Mouse (Mus musculus): Measurements from ENCODE around the gene Eif4e2. TPM values are rescaled to one million over a fixed set of nuclear protein-coding genes. Genes with fewer than 3 reads are reported as not detected.

Eif4e2 gene
- polyA plus RNA-seq, 1 experiment: 221 TPM

GRCm38 (mm10) chr1:87257691-87258090 lies 44.0 kb downstream of the Eif4e2 start:
- no peak for TF ChIP-seq REST (IDR thresholded peaks at IDR 0.05; ENCODE audit: insufficient read depth, insufficient read length)
- TF ChIP-seq TCF12 (IDR thresholded peaks at IDR 0.05; ENCODE audit: insufficient read depth, poor library complexity, severe bottlenecking): no peak
- TF ChIP-seq POLR2AphosphoS2 (IDR thresholded peaks at IDR 0.05; ENCODE audit: insufficient read length, low read depth): no peak
- no peak for TF ChIP-seq CEBPB (IDR thresholded peaks at IDR 0.05; ENCODE audit: insufficient read depth, poor library complexity, severe bottlenecking)
- TF ChIP-seq POLR2A (IDR thresholded peaks at IDR 0.05; ENCODE audit: insufficient read length, low read depth): no peak
- no peak for TF ChIP-seq E2F4 (IDR thresholded peaks at IDR 0.05; ENCODE audit: insufficient read depth)
- TF ChIP-seq MYOG (IDR thresholded peaks at IDR 0.05; ENCODE audit: control insufficient read depth in 1 of 3, insufficient read depth in 1 of 3, insufficient read length in 2 of 3, low read depth in 2 of 3): no peak
- no peak for TF ChIP-seq TCF3 (IDR thresholded peaks at IDR 0.05; ENCODE audit: insufficient read length, low read depth)
- TF ChIP-seq MAX (IDR thresholded peaks at IDR 0.05; ENCODE audit: low read depth): no peak
- TF ChIP-seq USF1 (IDR thresholded peaks at IDR 0.05; ENCODE audit: low read depth): no peak
- no peaks in the 10 kb centered on the region for H3K36me3 ChIP-seq (ENCODE audit: control insufficient read depth, insufficient read depth)
- H3K4me3 ChIP-seq: no peak overlapping the region
- no peak overlapping the region for H3ac ChIP-seq (ENCODE audit: control insufficient read depth, insufficient read length)
- H3K27me3 ChIP-seq (ENCODE audit: control insufficient read depth, insufficient read depth, insufficient read length): no peaks in the 10 kb centered on the region
- no peak overlapping the region for H3K4me2 ChIP-seq (ENCODE audit: low read depth)
- no peaks in the 10 kb centered on the region for H3K79me2 ChIP-seq (ENCODE audit: control insufficient read depth, insufficient read depth)

GRCm38 (mm10) chr1:87258484-87258883 lies 44.8 kb downstream of the Eif4e2 start:
- no peak overlapping the region for H3K4me3 ChIP-seq
- H3ac ChIP-seq (ENCODE audit: control insufficient read depth, insufficient read length): no peak overlapping the region
- H3K79me2 ChIP-seq (ENCODE audit: control insufficient read depth, insufficient read depth): no peaks in the 10 kb centered on the region
- no peak for TF ChIP-seq E2F4 (IDR thresholded peaks at IDR 0.05; ENCODE audit: insufficient read depth)
- no peak for TF ChIP-seq POLR2AphosphoS2 (IDR thresholded peaks at IDR 0.05; ENCODE audit: insufficient read length, low read depth)
- TF ChIP-seq TCF12 (IDR thresholded peaks at IDR 0.05; ENCODE audit: insufficient read depth, poor library complexity, severe bottlenecking): no peak
- TF ChIP-seq SRF (IDR thresholded peaks at IDR 0.05; ENCODE audit: control insufficient read depth, insufficient read length, low read depth): no peak
- TF ChIP-seq REST (IDR thresholded peaks at IDR 0.05; ENCODE audit: insufficient read depth, insufficient read length): no peak
- TF ChIP-seq TCF3 (IDR thresholded peaks at IDR 0.05; ENCODE audit: insufficient read length, low read depth): no peak
- no peak for TF ChIP-seq MAX (IDR thresholded peaks at IDR 0.05; ENCODE audit: low read depth)
- TF ChIP-seq USF1 (IDR thresholded peaks at IDR 0.05; ENCODE audit: low read depth): no peak
- no peak for TF ChIP-seq MYOG (IDR thresholded peaks at IDR 0.05; ENCODE audit: control insufficient read depth in 1 of 3, insufficient read depth in 1 of 3, insufficient read length in 2 of 3, low read depth in 2 of 3)
- TF ChIP-seq MYOD1 (IDR thresholded peaks at IDR 0.05; ENCODE audit: control insufficient read depth in 1 of 3, insufficient read length in 2 of 3, low read depth in 2 of 3): no peak
- no peak for TF ChIP-seq POLR2A (IDR thresholded peaks at IDR 0.05; ENCODE audit: insufficient read length, low read depth)
- TF ChIP-seq CEBPB (IDR thresholded peaks at IDR 0.05; ENCODE audit: insufficient read depth, poor library complexity, severe bottlenecking): no peak
- H3K4me2 ChIP-seq (ENCODE audit: low read depth): no peak overlapping the region
- no peaks in the 10 kb centered on the region for H3K27me3 ChIP-seq (ENCODE audit: control insufficient read depth, insufficient read depth, insufficient read length)
- H3K36me3 ChIP-seq (ENCODE audit: control insufficient read depth, insufficient read depth): no peaks in the 10 kb centered on the region

- no peak overlapping the region for H3K4me2 ChIP-seq (ENCODE audit: low read depth)
- H3K27me3 ChIP-seq (ENCODE audit: control insufficient read depth, insufficient read depth, insufficient read length): peaks cover 4% of the 10 kb centered on the region
- H3K36me3 ChIP-seq (ENCODE audit: control insufficient read depth, insufficient read depth): no peaks in the 10 kb centered on the region
- H3ac ChIP-seq (ENCODE audit: control insufficient read depth, insufficient read length): no peak overlapping the region
- no peak for TF ChIP-seq MYOD1 (IDR thresholded peaks at IDR 0.05; ENCODE audit: control insufficient read depth in 1 of 3, insufficient read length in 2 of 3, low read depth in 2 of 3)
- TF ChIP-seq MYOG (IDR thresholded peaks at IDR 0.05; ENCODE audit: control insufficient read depth in 1 of 3, insufficient read depth in 1 of 3, insufficient read length in 2 of 3, low read depth in 2 of 3): no peak
- TF ChIP-seq MAX (IDR thresholded peaks at IDR 0.05; ENCODE audit: low read depth): no peak
- TF ChIP-seq USF1 (IDR thresholded peaks at IDR 0.05; ENCODE audit: low read depth): no peak
- no peak for TF ChIP-seq E2F4 (IDR thresholded peaks at IDR 0.05; ENCODE audit: insufficient read depth)
- TF ChIP-seq CEBPB (IDR thresholded peaks at IDR 0.05; ENCODE audit: insufficient read depth, poor library complexity, severe bottlenecking): no peak
- TF ChIP-seq REST (IDR thresholded peaks at IDR 0.05; ENCODE audit: insufficient read depth, insufficient read length): no peak
- H3K4me3 ChIP-seq: no peak overlapping the region
- H3K79me2 ChIP-seq (ENCODE audit: control insufficient read depth, insufficient read depth): no peaks in the 10 kb centered on the region
Measured at GRCm38 (mm10) chr1:87259316-87259715, 45.6 kb downstream of the Eif4e2 start.

GRCm38 (mm10) chr1:87263257-87263656 lies 49.5 kb downstream of the Eif4e2 start:
- Histone ChIP-seq H3K36me3 (ENCODE audit: control insufficient read depth, insufficient read depth) (no peaks in the 10 kb centered on the region), H3K79me2 (ENCODE audit: control insufficient read depth, insufficient read depth) (no peaks in the 10 kb centered on the region), H3K4me3 (peak overlapping the region; percentile 17), H3K27me3 (ENCODE audit: control insufficient read depth, insufficient read depth, insufficient read length) (peaks cover 10% of the 10 kb centered on the region), H3ac (ENCODE audit: control insufficient read depth, insufficient read length) (no peak overlapping the region), H3K4me2 (ENCODE audit: low read depth) (no peak overlapping the region)
- TF ChIP-seq REST (IDR thresholded peaks at IDR 0.05; ENCODE audit: insufficient read depth, insufficient read length) (no peak), TCF12 (IDR thresholded peaks at IDR 0.05; ENCODE audit: insufficient read depth, poor library complexity, severe bottlenecking) (no peak), TCF3 (IDR thresholded peaks at IDR 0.05; ENCODE audit: insufficient read length, low read depth) (no peak), USF1 (IDR thresholded peaks at IDR 0.05; ENCODE audit: low read depth) (no peak), MYOD1 (IDR thresholded peaks at IDR 0.05; ENCODE audit: control insufficient read depth in 1 of 3, insufficient read length in 2 of 3, low read depth in 2 of 3) (no peak), MYOG (IDR thresholded peaks at IDR 0.05; ENCODE audit: control insufficient read depth in 1 of 3, insufficient read depth in 1 of 3, insufficient read length in 2 of 3, low read depth in 2 of 3) (no peak), POLR2AphosphoS2 (IDR thresholded peaks at IDR 0.05; ENCODE audit: insufficient read length, low read depth) (no peak), MAX (IDR thresholded peaks at IDR 0.05; ENCODE audit: low read depth) (no peak), CEBPB (IDR thresholded peaks at IDR 0.05; ENCODE audit: insufficient read depth, poor library complexity, severe bottlenecking) (no peak), SRF (IDR thresholded peaks at IDR 0.05; ENCODE audit: control insufficient read depth, insufficient read length, low read depth) (no peak), POLR2A (IDR thresholded peaks at IDR 0.05; ENCODE audit: insufficient read length, low read depth) (no peak), E2F4 (IDR thresholded peaks at IDR 0.05; ENCODE audit: insufficient read depth) (no peak)

GRCm38 (mm10) chr1:87263796-87264133 lies 50.1 kb downstream of the Eif4e2 start:
- no peaks in the 10 kb centered on the region for H3K79me2 ChIP-seq (ENCODE audit: control insufficient read depth, insufficient read depth)
- TF ChIP-seq MAX (IDR thresholded peaks at IDR 0.05; ENCODE audit: low read depth) (no peak), SRF (IDR thresholded peaks at IDR 0.05; ENCODE audit: control insufficient read depth, insufficient read length, low read depth) (no peak), MYOD1 (IDR thresholded peaks at IDR 0.05; ENCODE audit: control insufficient read depth in 1 of 3, insufficient read length in 2 of 3, low read depth in 2 of 3) (no peak), CEBPB (IDR thresholded peaks at IDR 0.05; ENCODE audit: insufficient read depth, poor library complexity, severe bottlenecking) (no peak), POLR2AphosphoS2 (IDR thresholded peaks at IDR 0.05; ENCODE audit: insufficient read length, low read depth) (no peak), MYOG (IDR thresholded peaks at IDR 0.05; ENCODE audit: control insufficient read depth in 1 of 3, insufficient read depth in 1 of 3, insufficient read length in 2 of 3, low read depth in 2 of 3) (no peak), REST (IDR thresholded peaks at IDR 0.05; ENCODE audit: insufficient read depth, insufficient read length) (no peak), USF1 (IDR thresholded peaks at IDR 0.05; ENCODE audit: low read depth) (no peak), E2F4 (IDR thresholded peaks at IDR 0.05; ENCODE audit: insufficient read depth) (no peak), TCF12 (IDR thresholded peaks at IDR 0.05; ENCODE audit: insufficient read depth, poor library complexity, severe bottlenecking) (no peak), POLR2A (IDR thresholded peaks at IDR 0.05; ENCODE audit: insufficient read length, low read depth) (no peak), TCF3 (IDR thresholded peaks at IDR 0.05; ENCODE audit: insufficient read length, low read depth) (no peak)
- H3K36me3 ChIP-seq (ENCODE audit: control insufficient read depth, insufficient read depth): no peaks in the 10 kb centered on the region
- peak overlapping the region; percentile 75 for H3K4me2 ChIP-seq (ENCODE audit: low read depth)
- peak overlapping the region; percentile 17 for H3K4me3 ChIP-seq
- H3K27me3 ChIP-seq (ENCODE audit: control insufficient read depth, insufficient read depth, insufficient read length): peaks cover 10% of the 10 kb centered on the region
- no peak overlapping the region for H3ac ChIP-seq (ENCODE audit: control insufficient read depth, insufficient read length)
